Mouse (Mus musculus) liver, embryonic 15.5 days (tissue): Measurements from ENCODE around the gene Nav3. TPM values are rescaled to one million over a fixed set of nuclear protein-coding genes. Genes with fewer than 3 reads are reported as not detected.

Experiments
- ATAC-seq: fragments of 200-750 bp; cut with Nextera tagmentation; 2 replicates; pipeline ENCODE4 v1.8.0; 2017; ENCODE audit warnings: moderate number of reproducible peaks, mild to moderate bottlenecking, moderate library complexity; ENCODE audit not compliant: insufficient read depth
- H3K27ac ChIP-seq: fragments of 300-500 bp; sonication (generic); replicated peaks from 2 replicates; pipeline ENCODE4 v1.5.1; 2015; ENCODE audit warnings: mild to moderate bottlenecking, inconsistent platforms
- H3K27me3 ChIP-seq: fragments of 300-500 bp; sonication (generic); 2 replicates; pipeline ENCODE4 v1.6.1; 2015; ENCODE audit warnings: mild to moderate bottlenecking, inconsistent platforms
- H3K36me3 ChIP-seq: fragments of 300-500 bp; sonication (generic); replicated peaks from 2 replicates; pipeline ENCODE4 v1.6.1; 2015; ENCODE audit warnings: moderate library complexity, mild to moderate bottlenecking, inconsistent platforms
- H3K4me1 ChIP-seq: fragments of 300-500 bp; sonication (generic); replicated peaks from 2 replicates; pipeline ENCODE4 v1.6.1; 2015; ENCODE audit warnings: inconsistent platforms
- H3K4me2 ChIP-seq: fragments of 300-500 bp; sonication (generic); 2 replicates; pipeline ENCODE4 v1.6.1; 2015; ENCODE audit warnings: moderate library complexity, mild to moderate bottlenecking, inconsistent platforms
- H3K4me3 ChIP-seq: fragments of 300-500 bp; sonication (generic); replicated peaks from 2 replicates; pipeline ENCODE4 v1.5.1; 2015; ENCODE audit warnings: mild to moderate bottlenecking, inconsistent platforms
- H3K9ac ChIP-seq: fragments of 300-500 bp; sonication (generic); 2 replicates; pipeline ENCODE4 v1.6.1; 2015; ENCODE audit warnings: moderate library complexity, mild to moderate bottlenecking, inconsistent platforms
- H3K9me3 ChIP-seq: fragments of 300-500 bp; sonication (generic); replicated peaks from 2 replicates; pipeline ENCODE4 v1.6.1; 2016; ENCODE audit warnings: inconsistent platforms
- WGBS: fragments of 180-500 bp; shearing (Covaris S2); methylation state at CpG from one replicate; pipeline ENCODE4 v1.1.7; 2015; ENCODE audit warnings: mixed read lengths; ENCODE audit not compliant: insufficient replicate concordance; 5-methylcytosine and 5-hydroxymethylcytosine counted together
- polyA plus RNA-seq: library from polyadenylated mRNA; unstranded; fragments of >200 nt; fragmentation: Nextera tagmentation; extraction: Ambion mirVana; gene quantifications from 2 replicates; pipeline ENCODE4 v1.2.1, GENCODE M21; 2015

The Nav3 gene
- polyA plus RNA-seq, 1 experiment from 2014 or later: 0.12 TPM

GRCm38 (mm10) chr10:109865391-109865790 is 590.6 kb downstream of the Nav3 start:
- Histone ChIP-seq H3K27me3 (no peaks in the 10 kb centered on the region), H3K4me1 (no peaks in the 10 kb centered on the region), H3K4me2 (no peak overlapping the region), H3K9me3 (no peaks in the 10 kb centered on the region), H3K9ac (no peak overlapping the region), H3K36me3 (no peaks in the 10 kb centered on the region), H3K27ac (no peak overlapping the region), H3K4me3 (no peak overlapping the region)
- no peak for ATAC-seq
- 27% methylated on average over 1 of the region's 2 CpGs for WGBS

- Histone ChIP-seq H3K27ac (no peak overlapping the region), H3K27me3 (no peaks in the 10 kb centered on the region), H3K9me3 (no peaks in the 10 kb centered on the region), H3K36me3 (no peaks in the 10 kb centered on the region), H3K4me1 (no peaks in the 10 kb centered on the region), H3K4me2 (no peak overlapping the region), H3K9ac (no peak overlapping the region), H3K4me3 (no peak overlapping the region)
- 20% methylated on average over 4 of the region's 4 CpGs for WGBS
- ATAC-seq: no peak
Observed at GRCm38 (mm10) chr10:109864708-109865107, 591.3 kb downstream of the Nav3 start.

DNA sequence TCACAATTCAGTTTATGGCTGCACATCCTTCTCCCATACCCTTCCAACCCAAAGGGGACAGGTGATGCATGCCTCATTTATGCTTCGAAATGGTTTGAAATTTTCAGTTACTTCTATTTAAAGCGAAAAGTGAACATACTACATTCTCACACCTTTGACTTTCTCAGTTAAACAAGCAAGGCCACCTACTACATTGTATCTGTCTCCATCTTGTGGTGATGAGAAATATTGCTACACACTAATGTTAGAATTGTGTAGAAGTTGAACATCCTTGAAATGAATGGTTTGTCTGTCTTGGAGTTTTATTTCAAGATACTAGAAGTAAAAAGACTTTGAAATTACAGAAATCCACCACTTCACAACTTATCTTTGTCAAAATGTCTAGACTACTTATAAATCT is 594.7 kb downstream of the Nav3 start:
- Histone ChIP-seq H3K4me3 (no peak overlapping the region), H3K36me3 (no peaks in the 10 kb centered on the region), H3K27me3 (no peaks in the 10 kb centered on the region), H3K9ac (no peak overlapping the region), H3K9me3 (no peaks in the 10 kb centered on the region), H3K27ac (no peak overlapping the region), H3K4me1 (no peaks in the 10 kb centered on the region), H3K4me2 (no peak overlapping the region)
- 45% methylated on average over 2 of the region's 2 CpGs for WGBS
- ATAC-seq: no peak

DNA sequence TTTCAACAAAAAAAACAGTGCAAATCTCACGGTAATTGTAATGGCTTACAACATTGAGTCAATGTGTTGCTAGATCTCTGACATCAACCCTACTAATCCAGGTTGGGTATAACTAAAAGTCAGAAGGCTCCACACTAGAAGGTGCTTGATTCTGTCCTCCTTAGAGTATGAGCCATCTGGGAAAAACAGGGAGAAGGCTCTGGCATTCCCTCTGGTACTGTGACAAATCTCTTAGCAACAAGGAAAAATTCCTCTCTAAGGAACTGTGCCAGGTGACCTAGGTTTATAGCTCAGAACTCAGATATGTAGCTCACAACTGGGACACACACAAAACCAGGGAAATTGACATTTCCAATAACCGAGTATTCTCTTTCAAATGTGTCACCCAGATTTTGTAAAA is 597.4 kb downstream of the Nav3 start:
- H3K27ac ChIP-seq: no peak overlapping the region
- no peaks in the 10 kb centered on the region for H3K4me1 ChIP-seq
- no peak for ATAC-seq
- no peak overlapping the region for H3K4me3 ChIP-seq
- H3K27me3 ChIP-seq: no peaks in the 10 kb centered on the region
- WGBS: 54% methylated on average over 2 of the region's 2 CpGs
- no peaks in the 10 kb centered on the region for H3K36me3 ChIP-seq
- no peak overlapping the region for H3K9ac ChIP-seq
- no peaks in the 10 kb centered on the region for H3K9me3 ChIP-seq
- H3K4me2 ChIP-seq: no peak overlapping the region

DNA sequence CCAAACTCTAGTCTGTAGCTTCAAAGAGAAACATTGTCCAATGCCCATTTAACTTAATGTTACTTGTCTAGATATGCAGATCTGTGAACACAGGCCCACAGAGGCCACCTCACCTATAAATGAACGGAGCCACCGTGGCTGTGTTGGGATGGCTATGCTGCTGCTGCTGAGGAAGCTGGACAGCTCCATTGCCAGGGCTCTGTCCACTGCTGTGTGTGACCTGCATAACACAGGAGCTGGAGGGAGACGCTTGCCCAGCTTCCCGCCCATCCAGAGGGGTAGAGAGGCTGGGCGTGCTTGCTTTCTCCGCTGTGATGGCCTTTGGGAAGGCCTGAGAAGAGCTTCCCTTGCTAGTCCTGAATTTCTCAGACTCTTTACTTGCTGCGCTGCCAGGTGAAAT is 603.6 kb downstream of the Nav3 start:
- Histone ChIP-seq H3K9me3 (no peaks in the 10 kb centered on the region), H3K27ac (no peak overlapping the region), H3K9ac (no peak overlapping the region), H3K4me3 (no peak overlapping the region), H3K27me3 (no peaks in the 10 kb centered on the region), H3K4me2 (no peak overlapping the region), H3K4me1 (no peaks in the 10 kb centered on the region), H3K36me3 (no peaks in the 10 kb centered on the region)
- no peak for ATAC-seq
- 32% methylated on average over 7 of the region's 7 CpGs for WGBS

GRCm38 (mm10) chr10:109847631-109848030 is 608.4 kb downstream of the Nav3 start:
- Histone ChIP-seq H3K4me1 (no peaks in the 10 kb centered on the region), H3K4me2 (no peak overlapping the region), H3K27me3 (no peaks in the 10 kb centered on the region), H3K4me3 (no peak overlapping the region), H3K36me3 (no peaks in the 10 kb centered on the region), H3K9ac (no peak overlapping the region), H3K27ac (no peak overlapping the region), H3K9me3 (no peaks in the 10 kb centered on the region)
- WGBS: 51% methylated on average over 4 of the region's 4 CpGs
- no peak for ATAC-seq

DNA sequence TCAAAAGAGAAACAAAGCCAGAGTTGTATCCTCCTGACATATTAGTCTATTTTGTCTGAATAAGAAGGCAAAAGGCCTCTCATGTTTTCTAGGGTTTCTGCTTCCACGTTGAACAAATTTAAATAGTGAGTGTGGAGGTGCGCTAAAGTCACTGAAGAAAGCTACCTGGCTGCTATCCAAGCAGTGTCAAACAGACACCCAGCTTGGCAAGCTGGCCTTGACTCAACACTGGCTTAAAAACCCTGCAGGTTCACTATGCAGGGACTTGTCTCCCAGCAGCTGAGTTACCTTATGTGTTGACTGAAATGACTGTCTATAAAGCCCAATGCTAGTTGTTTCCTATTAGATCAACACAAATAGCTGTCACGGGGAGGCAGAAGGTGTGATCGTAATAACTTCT is 612.3 kb downstream of the Nav3 start:
- Histone ChIP-seq H3K27ac (no peak overlapping the region), H3K4me3 (no peak overlapping the region), H3K27me3 (no peaks in the 10 kb centered on the region), H3K36me3 (no peaks in the 10 kb centered on the region), H3K4me1 (no peaks in the 10 kb centered on the region), H3K9me3 (no peaks in the 10 kb centered on the region), H3K4me2 (no peak overlapping the region), H3K9ac (no peak overlapping the region)
- ATAC-seq: no peak
- 63% methylated on average over 4 of the region's 4 CpGs for WGBS

GRCm38 (mm10) chr10:109832768-109833291 is 623.2 kb downstream of the Nav3 start:
- H3K4me2 ChIP-seq: no peak overlapping the region; the same call in 1 of the 2 replicates

DNA sequence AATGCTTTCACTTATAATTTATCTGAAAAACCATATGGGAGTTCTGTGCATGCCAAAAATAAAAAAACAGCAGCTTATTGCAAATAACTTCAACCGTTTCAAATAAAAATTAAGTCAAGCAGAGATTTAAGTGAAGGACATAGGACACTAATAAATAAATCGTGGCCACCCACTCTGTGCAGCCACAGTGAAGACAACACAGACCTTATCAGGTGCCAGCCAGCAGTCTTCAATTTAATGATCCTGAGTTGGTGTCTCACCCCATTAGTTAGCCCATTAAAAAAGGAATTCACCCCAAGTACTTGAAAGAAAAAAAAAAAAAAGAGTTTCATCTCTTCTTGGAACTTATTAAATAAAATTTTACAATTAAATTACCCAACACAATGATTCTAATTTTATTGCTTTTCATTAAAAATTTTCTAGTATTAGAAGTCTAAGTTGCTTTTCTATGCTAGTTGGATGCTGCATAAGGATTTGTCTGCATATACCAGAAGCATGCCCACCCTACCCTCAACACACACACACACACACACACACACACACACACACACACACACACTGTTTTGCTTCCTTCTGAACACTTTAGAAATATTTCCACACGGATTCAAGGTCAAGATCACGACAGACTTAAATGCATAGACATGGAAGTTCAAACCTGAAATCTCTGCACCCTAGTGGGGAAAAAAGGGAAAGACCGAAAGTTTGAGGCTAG is 649.1 kb downstream of the Nav3 start:
- Histone ChIP-seq H3K4me1 (no peaks in the 10 kb centered on the region), H3K4me3 (no peak overlapping the region), H3K9me3 (no peaks in the 10 kb centered on the region), H3K4me2 (no peak overlapping the region), H3K27me3 (no peaks in the 10 kb centered on the region), H3K27ac (no peak overlapping the region), H3K9ac (no peak overlapping the region), H3K36me3 (no peaks in the 10 kb centered on the region)
- no peak for ATAC-seq
- WGBS: 49% methylated on average over 5 of the region's 5 CpGs

More at GRCm38 (mm10) chr10:109832768-109833291, 623.2 kb downstream of the Nav3 start:
- WGBS: 38% methylated on average over 18 of the region's 18 CpGs
- no peaks in the 10 kb centered on the region for H3K36me3 ChIP-seq
- no peak overlapping the region for H3K27ac ChIP-seq
- no peaks in the 10 kb centered on the region for H3K4me1 ChIP-seq
- no peak for ATAC-seq
- no peak overlapping the region for H3K4me3 ChIP-seq
- H3K27me3 ChIP-seq: no peaks in the 10 kb centered on the region
- no peaks in the 10 kb centered on the region for H3K9me3 ChIP-seq
- H3K9ac ChIP-seq: no peak overlapping the region

- Histone ChIP-seq H3K4me3 (no peak overlapping the region), H3K9me3 (no peaks in the 10 kb centered on the region), H3K36me3 (no peaks in the 10 kb centered on the region), H3K4me1 (no peaks in the 10 kb centered on the region), H3K4me2 (no peak overlapping the region), H3K27ac (no peak overlapping the region), H3K27me3 (no peaks in the 10 kb centered on the region), H3K9ac (no peak overlapping the region)
- no peak for ATAC-seq
Observed at GRCm38 (mm10) chr10:109803441-109803840, 652.6 kb downstream of the Nav3 start.

- Histone ChIP-seq H3K9ac (no peak overlapping the region), H3K9me3 (no peaks in the 10 kb centered on the region), H3K4me1 (no peaks in the 10 kb centered on the region), H3K4me2 (no peak overlapping the region), H3K36me3 (no peaks in the 10 kb centered on the region), H3K4me3 (no peak overlapping the region), H3K27me3 (no peaks in the 10 kb centered on the region), H3K27ac (no peak overlapping the region)
- WGBS: 26% methylated on average over 1 of the region's 1 CpGs
- ATAC-seq: no peak
Observed at GRCm38 (mm10) chr10:109802236-109802635, 653.8 kb downstream of the Nav3 start.

DNA sequence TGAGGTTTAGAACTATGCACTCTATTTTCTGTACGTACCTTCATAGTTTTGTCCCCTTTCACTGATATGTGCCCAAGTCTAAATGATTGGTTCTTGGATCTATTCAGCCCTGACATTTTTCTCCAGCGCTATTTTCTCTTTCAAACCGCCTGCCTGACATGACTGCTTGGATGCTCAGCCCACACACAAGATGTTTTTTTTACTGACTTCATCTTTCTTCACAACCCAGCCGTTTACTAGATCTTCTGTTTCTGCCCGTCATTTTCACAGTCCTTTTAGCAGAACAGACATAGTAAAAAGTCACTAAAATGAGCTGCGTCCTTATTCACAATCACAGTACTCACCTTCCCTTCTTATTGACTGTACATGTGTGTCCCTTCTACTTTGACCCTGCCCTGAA is 656.8 kb downstream of the Nav3 start:
- Histone ChIP-seq H3K9ac (no peak overlapping the region), H3K4me1 (no peaks in the 10 kb centered on the region), H3K36me3 (no peaks in the 10 kb centered on the region), H3K27ac (no peak overlapping the region), H3K4me2 (no peak overlapping the region), H3K9me3 (no peaks in the 10 kb centered on the region), H3K4me3 (no peak overlapping the region), H3K27me3 (no peaks in the 10 kb centered on the region)
- 55% methylated on average over 6 of the region's 6 CpGs for WGBS
- ATAC-seq: no peak
